9 mouse cellular contexts compared by ENCODE assay signal in the genomic region with DNA sequence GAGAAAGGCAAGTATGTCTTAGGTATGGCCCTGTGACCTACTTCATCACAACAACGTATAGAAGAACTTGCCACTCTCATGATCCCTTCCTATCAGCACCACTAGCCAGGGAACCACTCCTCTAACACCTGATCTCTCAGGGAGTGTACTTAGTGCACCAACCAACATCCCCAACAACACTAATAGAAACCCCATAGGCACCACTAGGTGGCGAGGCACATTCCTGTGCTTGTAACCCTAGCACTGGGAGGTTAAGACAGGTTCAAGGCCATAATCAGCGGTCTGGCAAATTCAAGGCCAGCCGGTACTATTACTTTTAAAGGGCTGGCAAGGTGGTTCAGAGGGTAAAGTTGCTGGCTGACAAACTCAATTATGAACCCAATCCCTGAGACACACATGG. TPM values are rescaled to one million over a fixed set of nuclear protein-coding genes. Genes with fewer than 3 reads are reported as not detected.
A peak's percentile ranks its signal among the peaks of the same experiment; 100 is the strongest.
DNase-seq lines count a peak whose midpoint lies in the region; ATAC-seq and TF ChIP-seq lines count a peak whose summit lies in the region.
"Had no signal": no experiment of that assay in that cellular context is flagged by ENCODE, and none has a peak within 500 bp of the region (broad histone marks: within the 10 kb centered on the region; RNA-seq: fewer than 3 reads in every experiment).

No protein-coding gene starts in this region.

- DNase-seq in midbrain, postnatal 0 days (ENCODE audit: low spot score) = no peak
- DNase-seq in midbrain, embryonic 10.5 days (ENCODE audit: low spot score) = no peak
- peak; percentile 43 for DNase-seq in brain, adult 2 months (ENCODE audit: low read depth, low spot score)
- peak; percentile 23 for DNase-seq in liver
- peak; percentile 33 for DNase-seq in stomach, postnatal 0 days (ENCODE audit: low spot score)
- DNase-seq in right cerebral cortex, postnatal 10 days (ENCODE audit: low spot score in 2 of 2) = no peak
- DNase-seq in layer of hippocampus, adult 8-10 months (ENCODE audit: low spot score in 2 of 2) = no peak
- no peak for DNase-seq in right cerebral cortex, postnatal 4 days

- H3K4me2 ChIP-seq in midbrain, postnatal 0 days (ENCODE audit: low read depth, low read length, poor library complexity, severe bottlenecking) = no peak overlapping the region
- H3K4me2 ChIP-seq in stomach, postnatal 0 days (replicated peaks; ENCODE audit: low read depth) = no peak overlapping the region

- peak; percentile 52 for TF ChIP-seq CTCF in midbrain, postnatal 0 days (IDR thresholded peaks at IDR 0.05)
- peak; percentile 75 for TF ChIP-seq CTCF in stomach, postnatal 0 days (IDR thresholded peaks at IDR 0.05; ENCODE audit: low read depth)

- no peak for TF ChIP-seq EP300 in stomach, postnatal 0 days (optimal IDR thresholded peaks at IDR 0.05)

- H3K9ac ChIP-seq in midbrain, postnatal 0 days (replicated peaks; ENCODE audit: low read length, poor library complexity, severe bottlenecking) = no peak overlapping the region
- H3K9ac ChIP-seq in stomach, postnatal 0 days (ENCODE audit: low read length) = no peak overlapping the region

- no peak overlapping the region for H3K27ac ChIP-seq in midbrain, postnatal 0 days (ENCODE audit: low read depth, low read length)
- no peak overlapping the region for H3K27ac ChIP-seq in midbrain, embryonic 10.5 days (replicated peaks)
- no peak overlapping the region for H3K27ac ChIP-seq in stomach, postnatal 0 days (replicated peaks)
- H3K27ac ChIP-seq: macrophage had no signal

- H3K4me1 ChIP-seq in midbrain, postnatal 0 days (ENCODE audit: insufficient read depth, low read length) = no peaks in the 10 kb centered on the region
- peaks cover under 1% of the 10 kb centered on the region; the same call in 1 of the 2 replicates for H3K4me1 ChIP-seq in midbrain, embryonic 10.5 days
- peaks cover 5% of the 10 kb centered on the region; the same call in 1 of the 2 replicates for H3K4me1 ChIP-seq in stomach, postnatal 0 days (replicated peaks; ENCODE audit: control insufficient read depth, insufficient read depth)

- H3K36me3 ChIP-seq in midbrain, postnatal 0 days (ENCODE audit: insufficient read depth, low read length) = peaks cover 7% of the 10 kb centered on the region; the same call in 1 of the 2 replicates
- H3K36me3 ChIP-seq in midbrain, embryonic 10.5 days = peaks cover 22% of the 10 kb centered on the region
- peaks cover 4% of the 10 kb centered on the region for H3K36me3 ChIP-seq in stomach, postnatal 0 days (ENCODE audit: control insufficient read depth, insufficient read depth, low read length)

- H3K4me3 ChIP-seq in midbrain, postnatal 0 days (ENCODE audit: low read depth, low read length) = no peak overlapping the region
- no peak overlapping the region for H3K4me3 ChIP-seq in midbrain, embryonic 10.5 days
- no peak overlapping the region for H3K4me3 ChIP-seq in stomach, postnatal 0 days (ENCODE audit: low read depth, low read length)

- ATAC-seq in midbrain, postnatal 0 days (ENCODE audit: low FRiP score) = no peak
- peak; percentile 53; the same call in 1 of the 2 replicates for ATAC-seq in stomach, postnatal 0 days (ENCODE audit: low FRiP score, low TSS enrichment)

- 55% methylated on average over 4 of the region's 4 CpGs for WGBS in midbrain, postnatal 0 days
- WGBS in midbrain, embryonic 10.5 days = 52% methylated on average over 4 of the region's 4 CpGs
- 55% methylated on average over 4 of the region's 4 CpGs for WGBS in stomach, postnatal 0 days

- H3K27me3 ChIP-seq in midbrain, postnatal 0 days (ENCODE audit: insufficient read depth, low read length) = no peaks in the 10 kb centered on the region
- H3K27me3 ChIP-seq in midbrain, embryonic 10.5 days (ENCODE audit: low read depth, poor library complexity, severe bottlenecking) = peaks cover 12% of the 10 kb centered on the region
- H3K27me3 ChIP-seq in stomach, postnatal 0 days (ENCODE audit: control insufficient read depth, insufficient read depth, low read length) = no peaks in the 10 kb centered on the region

- no peaks in the 10 kb centered on the region for H3K9me3 ChIP-seq in midbrain, postnatal 0 days (ENCODE audit: low read length)
- no peaks in the 10 kb centered on the region for H3K9me3 ChIP-seq in midbrain, embryonic 10.5 days (replicated peaks)
- H3K9me3 ChIP-seq in stomach, postnatal 0 days (ENCODE audit: control insufficient read depth, low read length) = no peaks in the 10 kb centered on the region

RNA-seq across cellular contexts. Expression of a gene that starts 8.3 kb away (rescaled TPM):
- 7.1 and 7.9 TPM in 2 replicates for total RNA-seq in midbrain, postnatal 0 days (2014; rRNA removed)
- 3.2 and 3.3 TPM in 2 replicates for polyA plus RNA-seq in midbrain, postnatal 0 days (2015; fragmentation: Nextera tagmentation; extraction: Ambion mirVana)
- polyA plus RNA-seq in midbrain, embryonic 10.5 days (2016; fragmentation: Nextera tagmentation; extraction: Ambion mirVana) = 8.2 and 9.2 TPM in 2 replicates
- 9.1 and 10.2 TPM in 2 replicates for polyA plus RNA-seq in stomach, postnatal 0 days (2015; fragmentation: Nextera tagmentation; extraction: Ambion mirVana)
- 10 to 100 TPM; 19.2 to 32.0 (median 24.1) TPM for total RNA-seq in layer of hippocampus, adult 8-10 months (2022)

RNA-seq across cellular contexts. Expression of a gene that starts 33.8 kb away (rescaled TPM):
- total RNA-seq in midbrain, postnatal 0 days (2014; rRNA removed) = 23.5 and 23.7 TPM in 2 replicates
- polyA plus RNA-seq in midbrain, postnatal 0 days (2015; fragmentation: Nextera tagmentation; extraction: Ambion mirVana) = 27.4 and 28.0 TPM in 2 replicates
- polyA plus RNA-seq in midbrain, embryonic 10.5 days (2016; fragmentation: Nextera tagmentation; extraction: Ambion mirVana) = 77.6 and 93.7 TPM in 2 replicates
- polyA plus RNA-seq in stomach, postnatal 0 days (2015; fragmentation: Nextera tagmentation; extraction: Ambion mirVana) = 30.4 and 33.7 TPM in 2 replicates
- 10 to 100 TPM; 41.0 to 44.7 (median 43.9) TPM for total RNA-seq in layer of hippocampus, adult 8-10 months (2022)

RNA-seq across cellular contexts. Expression of a gene that starts 57.2 kb away (rescaled TPM):
- 16.6 and 20.2 TPM in 2 replicates for total RNA-seq in midbrain, postnatal 0 days (2014; rRNA removed)
- 0.42 and 0.89 TPM in 2 replicates for polyA plus RNA-seq in midbrain, postnatal 0 days (2015; fragmentation: Nextera tagmentation; extraction: Ambion mirVana)
- polyA plus RNA-seq in midbrain, embryonic 10.5 days (2016; fragmentation: Nextera tagmentation; extraction: Ambion mirVana) = 0.07 and 0.12 TPM in 2 replicates
- polyA plus RNA-seq in stomach, postnatal 0 days (2015; fragmentation: Nextera tagmentation; extraction: Ambion mirVana) = 0.28 and 0.40 TPM in 2 replicates
- 1 to 10 TPM; 1.6 to 2.6 (median 1.9) TPM for total RNA-seq in layer of hippocampus, adult 8-10 months (2022)

Comparison
In these comparisons a context has a peak if more than half of its experiments do, and no peak if none do; other contexts are left out.
1. DNase-seq: peak in brain, adult 2 months (single experiment), liver (single experiment) and stomach, postnatal 0 days (single experiment); none in midbrain, postnatal 0 days (single experiment), midbrain, embryonic 10.5 days (single experiment), right cerebral cortex, postnatal 10 days (0 of 2), layer of hippocampus, adult 8-10 months (0 of 2) and right cerebral cortex, postnatal 4 days (single experiment).